Mouse (Mus musculus) urinary bladder, adult 2 months (tissue): ENCODE data around the gene Lyve1. TPM values are rescaled to one million over a fixed set of nuclear protein-coding genes. Genes with fewer than 3 reads are reported as not detected.
"Not testable (repeated sequence)": the region's sequence is repeated elsewhere in the genome, so short reads cannot be mapped to it uniquely, and the experiment has no call there.

ENCODE experiments used
- DNase-seq: peaks from one replicate; pipeline ENCODE4 v3.0.0; 2022; ENCODE audit warnings: low spot score
- polyA plus RNA-seq: library from polyadenylated mRNA; depleted of rRNA; stranded (reverse); fragments of >200 nt; gene quantifications from 2 replicates; pipeline ENCODE4 v1.2.3, GENCODE M21; 2012; rRNA removed

The Lyve1 gene
- polyA plus RNA-seq: 23.2 and 32.3 TPM in 2 replicates

DNA sequence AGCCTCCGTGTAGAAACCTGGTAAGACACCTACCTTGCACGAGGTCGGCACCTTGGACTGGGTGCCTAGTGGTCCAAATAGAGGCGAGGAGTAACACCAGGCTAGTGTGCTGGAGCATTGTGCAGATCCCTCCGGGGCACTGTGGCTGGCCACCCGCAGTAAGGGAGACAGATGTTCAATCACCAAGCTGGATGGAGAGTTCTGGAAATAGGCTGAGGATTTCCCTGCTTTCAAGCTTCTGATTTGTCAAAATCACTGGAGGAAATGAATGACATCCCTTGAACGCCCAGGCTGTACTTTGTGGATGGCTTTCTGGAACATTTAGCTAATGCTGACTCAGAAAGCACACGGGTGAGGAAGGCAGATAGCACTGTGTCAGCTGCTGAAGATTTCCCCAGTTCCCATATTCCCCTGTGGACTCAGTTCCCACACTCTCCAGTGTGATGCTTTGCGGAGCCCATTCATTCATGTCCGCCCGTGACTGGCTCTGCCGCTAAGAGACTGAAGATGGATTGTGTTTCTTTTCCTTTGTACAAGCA lies at the start of gene Lyve1:
TSS of gene Lyve1 (minus strand) at position 489 of the 539 bp plus-strand sequence.
- no peak for DNase-seq

DNA sequence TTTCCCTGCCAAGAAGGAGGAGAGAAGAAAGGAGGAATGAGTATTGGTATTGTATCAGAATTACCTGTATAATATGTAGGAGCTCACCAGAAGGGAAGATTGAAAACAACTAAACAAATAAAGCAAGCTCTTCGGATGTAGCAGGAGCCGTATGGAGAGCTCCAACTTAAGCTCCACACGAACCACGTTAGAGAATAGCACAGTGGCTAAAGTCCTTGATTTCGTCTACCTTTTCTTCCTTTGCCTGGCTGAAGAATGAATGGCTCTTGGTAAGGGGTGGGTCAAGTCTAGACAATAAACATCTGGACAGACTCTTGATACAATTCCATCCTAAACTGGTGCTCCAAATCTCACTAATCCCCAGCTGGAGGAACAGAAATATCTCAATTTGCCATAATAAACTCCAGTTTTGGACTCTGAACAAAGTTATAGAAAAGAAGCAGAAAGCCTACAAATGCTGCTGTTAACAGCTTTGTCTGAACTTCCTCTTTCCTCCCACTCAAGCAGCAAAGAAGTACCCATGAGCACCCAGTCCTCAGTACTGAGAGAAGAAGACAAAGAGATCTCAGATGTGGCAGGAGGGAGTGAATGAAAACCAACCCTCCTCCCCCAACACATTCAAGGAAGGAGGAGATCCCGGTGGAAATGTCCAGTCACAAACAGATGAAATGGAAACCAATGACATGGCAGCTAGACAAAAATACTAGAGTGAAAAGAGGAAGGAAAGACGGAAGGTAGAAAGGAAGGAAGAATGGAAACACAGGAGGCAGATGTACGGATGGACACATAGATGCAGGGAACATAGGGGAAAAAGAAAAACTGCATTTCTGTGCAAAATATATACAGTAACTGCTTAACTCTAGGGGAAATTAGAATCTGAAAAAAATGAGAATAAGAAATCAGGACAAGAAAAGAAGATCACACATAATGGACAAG lies 45.4 kb upstream of the Lyve1 start:
- DNase-seq: no peak

DNA sequence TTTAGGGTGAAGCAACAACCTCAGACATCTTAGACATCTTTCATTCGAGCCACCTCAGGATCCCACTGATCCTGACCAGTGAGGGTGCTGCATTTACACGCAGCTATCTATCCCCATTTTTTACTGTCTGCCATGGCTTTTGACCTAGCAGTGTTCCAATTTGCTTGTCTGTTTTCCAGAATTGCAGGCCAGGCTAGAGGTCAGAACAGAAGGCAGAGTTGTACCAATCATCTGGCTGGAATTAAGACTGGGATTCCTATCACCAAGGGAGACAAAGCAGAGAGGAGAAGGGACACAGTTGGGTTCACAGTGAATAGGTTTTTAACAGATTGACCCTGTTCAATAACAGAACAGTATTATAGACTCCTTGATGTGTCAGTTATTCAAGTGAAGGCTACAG lies 43.5 kb upstream of the Lyve1 start:
- DNase-seq: no peak

DNA sequence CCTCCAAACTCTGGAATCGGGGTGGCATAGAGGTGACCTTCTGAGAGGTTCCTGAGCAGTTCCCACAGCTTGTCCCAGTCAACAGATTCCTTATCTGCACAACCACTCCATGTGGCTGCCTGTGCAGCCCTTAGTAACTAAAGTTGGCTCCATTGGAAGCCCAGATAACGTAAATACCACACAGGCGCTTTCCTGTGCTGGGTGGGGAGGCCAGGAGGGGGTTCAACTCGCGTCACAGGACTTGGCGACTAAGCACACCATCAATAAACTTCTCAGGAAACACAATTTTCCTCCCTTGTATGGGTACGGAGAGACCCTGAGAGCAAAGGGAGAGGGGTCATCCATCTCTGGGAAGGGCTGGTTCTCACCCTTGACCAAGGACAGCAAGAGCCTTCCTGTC lies 40.2 kb upstream of the Lyve1 start:
- DNase-seq: no peak

DNA sequence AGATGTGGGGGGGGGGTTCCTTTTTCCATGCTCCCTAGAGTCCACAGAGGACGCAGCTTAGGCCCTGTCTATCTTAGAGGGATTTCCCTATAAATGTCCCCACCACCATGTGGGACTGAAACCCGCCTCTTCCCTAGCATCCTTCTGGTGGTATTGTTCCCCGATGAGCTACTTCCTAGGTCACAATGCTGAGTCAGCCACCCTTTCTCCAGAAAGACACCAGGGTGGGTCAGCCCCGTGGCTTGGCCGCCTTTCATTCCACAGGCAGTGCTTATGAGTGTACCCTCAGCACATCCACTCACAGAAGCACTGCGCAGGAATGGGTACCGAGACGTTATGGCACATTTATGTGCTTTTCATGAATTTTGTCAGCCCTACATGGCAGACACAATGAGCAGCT lies 34.2 kb upstream of the Lyve1 start:
- no peak for DNase-seq

DNA sequence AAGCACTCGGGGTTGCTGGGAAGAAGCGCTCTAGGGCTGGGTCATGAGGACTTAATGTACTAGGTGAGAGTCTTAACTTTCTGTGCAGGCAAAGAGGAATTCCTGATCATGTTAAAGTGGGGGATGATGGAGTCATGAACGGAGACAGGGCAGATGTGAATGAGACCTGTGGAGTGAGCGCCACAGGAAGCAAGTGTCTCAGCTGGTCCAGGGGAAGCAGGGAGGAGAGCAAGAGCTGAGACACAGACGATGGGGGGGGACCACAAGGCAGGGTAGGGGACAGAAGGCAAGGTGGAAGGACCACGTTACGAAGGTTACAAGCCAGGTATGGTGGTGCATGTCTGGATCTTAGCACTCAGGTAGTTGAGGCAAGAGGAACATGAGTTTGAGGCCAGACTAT lies 33.4 kb upstream of the Lyve1 start:
- DNase-seq: no peak

DNA sequence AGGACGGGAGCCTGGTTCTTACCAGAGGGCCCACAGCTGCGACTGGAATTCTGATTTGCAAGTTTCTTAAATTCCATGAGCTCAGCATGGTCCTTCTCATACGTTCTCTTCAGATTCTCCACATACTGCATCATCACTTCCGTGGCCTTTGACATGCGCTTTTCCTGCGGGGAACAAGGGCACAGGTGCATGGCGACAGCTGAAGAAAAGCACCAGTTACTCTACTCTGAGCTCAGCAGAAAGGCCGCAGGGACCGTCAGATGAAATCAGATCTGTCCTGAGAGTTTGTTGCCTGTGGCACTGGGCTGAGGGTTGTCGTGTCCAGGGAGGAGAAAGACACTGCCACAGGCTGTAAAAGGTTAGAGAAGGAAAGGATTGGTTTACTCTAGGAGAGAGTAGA lies 32.7 kb upstream of the Lyve1 start:
- DNase-seq: not testable (repeated sequence)

DNA sequence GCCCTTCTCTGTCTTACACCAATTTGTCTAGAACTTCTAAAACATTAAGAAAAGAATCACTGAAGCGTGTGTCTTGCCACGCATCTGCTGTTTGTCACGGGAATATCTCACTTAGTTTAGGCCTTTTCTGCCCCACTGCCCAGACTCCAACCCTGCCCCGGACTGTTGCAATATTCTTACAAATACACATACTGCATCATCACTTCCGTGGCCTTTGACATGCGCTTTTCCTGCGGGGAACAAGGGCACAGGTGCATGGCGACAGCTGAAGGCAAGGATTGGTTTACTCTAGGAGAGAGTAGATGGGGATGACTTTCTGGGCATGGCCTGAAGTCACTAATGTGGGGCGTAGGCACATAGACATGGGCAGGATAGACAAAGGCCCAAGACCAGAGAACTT lies 31.6 kb upstream of the Lyve1 start:
- DNase-seq: no peak

DNA sequence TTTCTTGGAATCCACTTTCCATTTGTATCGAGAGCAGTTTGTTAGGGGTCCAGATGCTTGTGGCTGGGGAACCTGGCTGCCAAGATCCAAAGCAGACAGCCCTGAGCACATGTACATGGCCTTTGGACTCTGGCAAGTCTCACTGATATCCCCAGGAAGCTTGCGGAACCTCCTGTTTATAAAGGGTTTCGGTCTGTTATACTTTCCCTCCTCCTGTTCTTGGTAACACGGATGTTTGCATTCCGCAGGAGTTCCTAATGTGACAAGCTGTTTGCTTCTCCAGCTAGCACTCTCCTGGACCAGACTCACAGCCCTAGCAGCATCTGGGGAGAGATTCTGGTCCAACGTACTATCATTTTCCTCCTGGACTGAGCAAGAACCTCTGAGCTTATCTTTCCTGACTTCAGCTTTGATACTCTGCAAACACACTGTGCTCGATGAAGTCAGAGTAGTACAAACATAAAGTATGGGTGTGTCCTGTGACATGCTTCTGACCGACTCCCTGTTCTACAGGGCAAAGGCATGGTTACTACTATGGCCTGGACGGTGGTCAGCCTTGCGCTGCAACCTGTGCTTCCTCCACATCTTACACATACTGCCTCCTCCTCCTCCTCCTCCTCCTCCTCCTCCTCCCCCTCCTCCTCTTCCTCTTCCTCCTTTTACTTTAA lies 31.0 kb upstream of the Lyve1 start:
- DNase-seq: no peak

DNA sequence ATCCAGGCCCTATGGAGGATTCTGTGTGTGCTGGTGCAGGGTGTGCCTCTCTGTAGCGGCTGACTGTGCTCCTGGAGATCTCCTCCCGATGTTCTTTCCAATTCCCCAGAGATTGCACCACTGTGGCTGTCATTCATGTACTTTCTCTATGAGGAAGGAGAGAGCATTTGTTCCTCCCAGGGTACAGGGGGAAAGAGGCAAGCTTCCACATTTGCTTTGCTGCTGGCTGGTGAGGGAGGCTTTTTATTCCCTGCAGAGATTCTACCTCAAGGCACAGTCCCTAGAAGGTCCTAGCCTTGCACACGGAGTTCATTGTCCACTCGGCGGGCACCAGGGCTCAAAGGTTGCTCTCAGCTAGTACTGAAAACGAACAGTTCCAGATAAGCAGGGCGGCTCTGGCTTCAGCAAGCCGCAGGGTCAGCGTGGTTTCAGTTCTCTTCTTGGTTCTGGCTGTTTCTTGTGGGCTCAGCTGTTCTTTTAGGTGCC lies 28.5 kb upstream of the Lyve1 start:
- DNase-seq: no peak

DNA sequence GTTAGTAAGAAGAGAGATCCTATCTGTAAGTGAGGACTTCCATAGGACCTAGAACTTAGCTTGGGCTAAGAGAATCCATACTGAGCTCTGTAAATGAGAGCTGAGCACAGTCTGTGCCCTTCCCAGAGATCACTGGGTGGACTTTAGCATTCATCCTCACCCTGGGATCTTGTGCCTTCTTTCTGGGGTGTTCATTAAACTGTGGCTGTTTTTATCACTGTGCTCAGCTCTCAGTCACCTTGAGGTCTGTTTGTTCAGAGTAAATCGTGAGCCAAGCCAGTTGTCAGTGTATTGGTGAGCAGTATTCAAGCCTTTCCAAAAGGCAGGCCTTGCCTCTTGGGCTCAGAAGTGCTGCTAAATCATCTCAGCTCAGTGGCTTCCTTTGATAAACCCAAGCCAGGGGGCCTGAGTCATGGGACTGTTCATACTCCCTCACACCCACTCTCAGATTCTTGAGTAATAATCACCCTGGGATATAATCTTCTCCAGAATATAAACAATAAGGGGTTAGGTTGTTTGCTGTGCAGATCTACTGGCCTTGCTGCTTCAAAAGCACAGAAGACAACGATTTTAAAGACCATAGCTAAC lies 18.8 kb upstream of the Lyve1 start:
- DNase-seq: no peak

DNA sequence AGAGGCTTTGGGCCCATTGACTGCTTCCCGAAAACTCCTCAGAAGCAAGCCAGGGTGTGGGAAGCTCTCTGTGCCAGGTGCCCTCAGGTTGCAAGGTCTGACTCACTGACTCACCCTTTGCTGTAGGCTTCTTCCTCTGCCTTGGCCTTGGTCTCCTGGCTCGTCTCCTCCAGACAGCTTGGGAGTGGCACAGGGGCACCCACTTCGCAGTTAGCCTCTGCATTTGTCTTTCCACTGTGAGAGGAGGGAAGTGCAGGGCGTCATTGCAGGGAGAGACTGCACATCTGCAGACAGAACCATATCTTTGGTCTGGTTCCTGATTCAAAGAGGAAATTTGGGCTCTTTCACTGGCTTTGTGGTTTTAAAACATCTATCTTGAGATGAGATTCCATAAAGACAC lies 15.0 kb upstream of the Lyve1 start:
- no peak for DNase-seq

DNA sequence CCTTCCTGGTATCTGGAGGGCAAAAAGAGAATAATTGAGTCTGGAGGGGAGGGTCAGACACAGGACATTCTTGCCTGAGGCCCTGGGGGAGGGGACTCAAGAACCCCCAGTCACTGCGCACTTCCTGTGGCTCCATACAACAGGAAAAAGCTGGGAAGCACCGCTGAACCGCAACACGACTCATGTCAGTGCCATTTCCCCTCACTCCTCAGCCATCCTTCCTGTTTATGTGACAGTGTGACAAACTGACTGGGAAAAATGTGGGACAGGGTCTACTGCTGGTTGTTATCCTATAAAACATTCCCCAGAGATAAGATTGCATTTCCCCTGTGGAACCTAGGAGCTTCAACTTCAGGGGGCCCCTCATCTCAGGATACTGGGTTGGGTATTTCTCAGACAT lies 13.9 kb upstream of the Lyve1 start:
- DNase-seq: no peak

DNA sequence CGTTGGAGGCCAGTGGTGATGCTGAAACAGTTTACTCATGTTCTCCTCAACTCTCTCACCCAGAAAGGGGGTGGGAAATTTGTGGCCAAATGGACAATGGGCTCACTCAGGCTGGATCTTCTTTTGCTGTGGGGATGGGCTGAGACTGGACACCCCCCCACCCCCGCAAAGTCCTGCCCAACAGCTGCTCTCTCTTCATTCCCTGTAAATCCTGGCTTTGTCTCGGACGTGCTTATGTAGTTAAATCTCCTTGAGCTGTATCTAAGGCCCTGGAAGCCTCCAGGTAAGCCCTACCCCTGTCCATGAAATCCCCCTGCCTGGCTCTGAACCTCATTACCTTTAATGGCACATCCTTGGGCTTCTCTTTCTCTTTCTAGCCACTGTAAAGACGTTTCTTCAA lies 5.8 kb upstream of the Lyve1 start:
- no peak for DNase-seq

DNA sequence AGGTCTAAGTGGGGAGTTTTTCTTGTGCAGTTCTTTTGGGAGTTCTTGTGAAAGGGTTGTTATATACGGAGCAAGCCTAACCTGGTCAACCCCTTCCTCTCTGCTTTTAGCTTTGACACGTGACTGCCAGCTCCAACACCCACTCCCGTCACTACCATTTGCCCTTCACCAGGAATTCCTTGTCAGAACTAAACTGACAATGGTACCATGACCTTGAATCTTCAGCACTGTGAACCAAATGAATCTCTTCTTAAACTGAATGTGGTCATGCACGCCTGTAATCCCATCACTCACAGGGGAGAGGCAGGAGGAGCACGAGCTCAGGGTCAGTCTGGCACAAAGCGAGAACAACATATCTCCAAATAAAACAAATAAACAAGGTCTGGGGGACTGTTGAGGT lies 4.1 kb upstream of the Lyve1 start:
- no peak for DNase-seq

DNA sequence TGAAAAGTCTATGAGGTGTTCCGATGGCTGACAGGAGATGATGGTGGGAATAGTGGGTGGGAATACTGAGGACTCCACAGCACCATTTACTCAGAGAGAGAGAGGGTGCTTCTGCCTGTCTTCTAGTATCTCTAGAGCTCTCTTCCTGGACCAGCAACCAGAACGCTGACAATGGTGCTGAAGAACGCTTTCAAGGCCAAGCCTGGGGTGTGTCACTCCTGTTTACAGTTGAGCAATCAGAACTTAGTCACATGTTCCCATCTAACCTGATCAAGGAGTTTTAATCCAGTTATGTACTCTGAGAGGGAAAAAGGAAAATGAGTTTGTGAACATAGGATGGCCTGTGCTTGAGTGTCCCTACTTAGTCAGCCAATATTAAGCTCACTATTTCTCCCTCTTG lies 3.0 kb upstream of the Lyve1 start:
- DNase-seq: no peak

DNA sequence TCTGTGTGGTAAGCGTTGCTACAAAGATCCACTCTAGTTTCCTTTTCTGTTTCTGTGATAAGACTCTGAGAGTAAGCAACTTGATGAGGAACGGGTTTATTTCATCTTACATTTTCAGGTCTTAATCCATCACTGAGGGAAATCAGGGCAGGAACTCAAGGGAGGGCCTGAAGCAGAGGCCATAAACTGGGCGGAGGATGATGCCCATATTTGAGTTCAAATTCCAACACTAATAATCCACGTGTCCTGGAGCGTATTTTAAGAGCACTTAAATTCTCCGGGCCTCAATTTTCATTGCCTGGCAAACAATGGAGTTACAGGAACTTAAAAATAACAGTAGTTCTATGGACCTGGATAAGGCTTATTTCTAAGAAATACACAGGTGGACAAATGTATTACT lies 2.5 kb upstream of the Lyve1 start:
- no peak for DNase-seq

DNA sequence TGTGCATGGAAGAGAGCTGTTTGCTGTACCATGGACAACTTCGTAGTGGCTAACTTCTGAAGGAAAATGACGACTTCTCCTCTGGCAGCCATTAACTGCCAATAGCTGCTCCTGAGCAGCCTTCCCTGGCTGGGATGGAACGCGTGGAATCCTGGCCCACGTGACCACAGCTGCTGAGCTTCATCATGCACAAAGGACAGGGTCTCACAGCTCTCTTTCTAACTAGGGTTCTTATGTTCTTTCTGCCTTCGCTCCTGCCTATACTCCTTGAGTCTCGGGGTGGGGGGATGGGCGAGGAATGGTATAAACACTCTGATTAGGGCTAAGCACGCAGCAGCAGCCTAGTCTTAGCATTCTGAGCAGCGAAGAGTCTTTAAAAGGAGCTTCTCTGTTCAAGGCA lies 2.0 kb upstream of the Lyve1 start:
- DNase-seq: no peak

DNA sequence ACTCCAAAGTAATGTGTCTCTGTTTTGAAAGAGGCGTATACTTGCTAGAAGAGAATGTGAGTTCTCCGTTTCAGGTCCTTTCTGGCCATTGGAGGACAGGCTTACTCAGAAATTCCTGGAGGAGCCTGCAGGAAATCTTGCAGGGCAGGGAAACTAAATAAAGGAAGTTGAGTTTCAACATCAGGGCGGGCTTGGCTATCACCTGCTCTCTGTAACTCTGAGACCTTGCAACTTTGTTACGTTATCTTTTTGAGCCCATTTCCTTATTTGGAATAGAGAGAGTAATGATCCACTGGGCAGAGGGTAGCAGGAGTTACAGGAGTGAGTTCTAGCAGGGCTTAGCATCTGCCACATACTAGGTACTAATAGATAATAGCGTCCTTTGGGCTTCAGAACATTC lies 2.9 kb downstream of the Lyve1 start:
- DNase-seq: no peak

DNA sequence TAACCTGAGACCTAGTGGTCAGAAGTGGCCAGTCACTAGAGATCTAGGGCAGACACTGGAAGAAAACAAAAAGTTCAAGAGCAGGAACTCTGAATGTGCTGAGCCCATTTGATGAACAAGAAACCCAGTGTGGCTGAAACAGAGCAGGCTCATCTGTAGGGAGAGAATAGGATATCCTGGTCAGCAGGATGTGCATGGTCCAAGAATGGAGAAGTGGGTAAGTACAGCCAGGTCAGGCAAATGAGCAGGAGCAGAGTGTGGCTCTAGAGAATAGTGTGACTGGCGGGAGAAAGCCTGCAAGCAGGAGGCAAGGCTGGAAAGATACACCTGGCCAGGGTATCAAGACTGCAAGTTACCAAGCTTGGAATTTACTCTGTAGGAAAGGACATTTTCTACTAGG lies 7.4 kb downstream of the Lyve1 start:
- no peak for DNase-seq

DNA sequence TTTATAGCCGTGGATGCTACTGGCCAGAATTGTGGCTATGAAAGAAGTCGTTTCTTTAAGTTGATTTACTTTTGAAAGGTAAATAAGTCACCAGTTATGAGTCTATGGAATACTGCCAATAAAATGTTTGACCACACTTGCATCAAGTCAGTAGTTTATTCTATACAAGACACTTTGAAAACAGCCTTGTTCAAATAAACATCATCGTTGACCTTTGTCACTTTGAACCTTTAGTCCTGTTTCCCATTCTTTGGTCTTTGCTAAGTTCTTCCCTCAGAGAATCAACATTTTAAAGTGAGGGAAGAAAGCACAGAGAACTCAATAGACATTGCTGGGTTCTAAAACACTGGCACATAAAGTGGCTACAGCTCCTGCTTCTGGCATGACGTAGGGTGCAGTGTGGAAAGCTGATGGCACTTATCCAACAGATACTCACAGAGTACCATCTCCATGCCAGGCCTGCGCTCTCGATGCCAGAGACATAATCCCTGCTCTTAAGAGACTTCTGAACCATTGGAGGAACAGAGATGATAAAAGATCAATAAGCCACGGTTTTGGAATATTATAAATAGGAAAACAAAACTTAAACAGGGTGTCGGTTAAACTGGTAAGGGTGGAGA lies 8.0 kb downstream of the Lyve1 start:
- DNase-seq: no peak

DNA sequence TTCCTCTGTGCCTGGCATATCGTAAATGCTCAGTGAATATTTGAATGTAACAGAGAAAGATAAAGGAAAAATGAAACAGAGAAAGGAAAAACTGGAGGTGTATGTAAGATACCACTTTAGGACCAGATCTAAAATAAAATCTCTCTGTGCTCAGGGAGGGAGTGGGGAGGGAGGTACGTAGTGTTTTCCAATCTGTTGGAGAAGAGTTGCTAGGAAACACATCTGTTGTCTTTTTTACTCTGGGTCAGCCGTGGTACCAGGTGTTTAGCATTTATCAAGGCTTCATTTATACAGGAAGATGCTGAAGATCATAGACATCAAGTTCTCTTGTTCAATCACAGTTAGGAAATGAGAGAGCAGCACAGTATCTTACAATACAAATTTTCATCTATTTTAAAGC lies 8.5 kb downstream of the Lyve1 start:
- no peak for DNase-seq
